Mouse (Mus musculus) mouse trophoblast stem cell (cell line): ENCODE data around the gene Phospho1.

Experiments
- in situ Hi-C, 2 experiments: fragments of 300-500 bp; cut with MseI, MboI; formaldehyde crosslinking; loops; 2 replicates in 1 of 2; 3 replicates in 1 of 2; pipeline ENCODE4 v1.15.1; 2025

Phospho1 gene

GRCm38 (mm10) chr11:95812224-95812623, 12.1 kb upstream of the Phospho1 start:
- in situ Hi-C loops: no loop called here

GRCm38 (mm10) chr11:95814101-95814500, 10.2 kb upstream of the Phospho1 start:
- in situ Hi-C loops: no loop called here

GRCm38 (mm10) chr11:95814857-95815256, 9.4 kb upstream of the Phospho1 start:
- in situ Hi-C loops: no loop called here

GRCm38 (mm10) chr11:95815412-95815811, 8.9 kb upstream of the Phospho1 start:
- in situ Hi-C loops: no loop called here

- in situ Hi-C loops: no loop called here
Measured at GRCm38 (mm10) chr11:95819138-95819537, 5.2 kb upstream of the Phospho1 start.

GRCm38 (mm10) chr11:95821511-95821910, 2.8 kb upstream of the Phospho1 start:
- in situ Hi-C loops: no loop called here

GRCm38 (mm10) chr11:95822437-95822836, 1.9 kb upstream of the Phospho1 start:
- in situ Hi-C loops: no loop called here

GRCm38 (mm10) chr11:95824877-95825243, 561 bp downstream of the Phospho1 start:
- in situ Hi-C loops: no loop called here

GRCm38 (mm10) chr11:95825625-95826024, 1.3 kb downstream of the Phospho1 start:
- in situ Hi-C loops: no loop called here

- in situ Hi-C loops: no loop called here
Measured at GRCm38 (mm10) chr11:95826317-95827167, 2.2 kb downstream of the Phospho1 start.

GRCm38 (mm10) chr11:95827168-95827447, 2.8 kb downstream of the Phospho1 start:
- in situ Hi-C loops: no loop called here

- in situ Hi-C loops: no loop called here
Measured at GRCm38 (mm10) chr11:95827464-95828085, 3.3 kb downstream of the Phospho1 start.

- in situ Hi-C loops: no loop called here
Measured at GRCm38 (mm10) chr11:95828181-95828964, 4.1 kb downstream of the Phospho1 start.

GRCm38 (mm10) chr11:95829526-95830050, 5.3 kb downstream of the Phospho1 start:
- in situ Hi-C loops: no loop called here

GRCm38 (mm10) chr11:95830411-95831275, 6.3 kb downstream of the Phospho1 start:
- in situ Hi-C loops: no loop called here

GRCm38 (mm10) chr11:95831276-95831619, 6.9 kb downstream of the Phospho1 start:
- in situ Hi-C loops: no loop called here

GRCm38 (mm10) chr11:95831641-95832040, 7.3 kb downstream of the Phospho1 start:
- in situ Hi-C loops: no loop called here

GRCm38 (mm10) chr11:95832129-95833005, 8.1 kb downstream of the Phospho1 start:
- in situ Hi-C loops: no loop called here

- in situ Hi-C loops: no loop called here
Measured at GRCm38 (mm10) chr11:95833006-95833570, 8.8 kb downstream of the Phospho1 start.

- in situ Hi-C loops: no loop called here
Measured at GRCm38 (mm10) chr11:95833631-95834142, 9.4 kb downstream of the Phospho1 start.
